Mouse (Mus musculus) neutrophil, adult 5-6 weeks (primary cell): ENCODE results near the gene Gm2000. TPM values are rescaled to one million over a fixed set of nuclear protein-coding genes. Genes with fewer than 3 reads are reported as not detected.
"Not testable (repeated sequence)": the region's sequence is repeated elsewhere in the genome, so short reads cannot be mapped to it uniquely, and the experiment has no call there.

ENCODE experiments used
- ATAC-seq: fragments of 151-379, 151-347 bp; 2 replicates; pipeline ENCODE4 v1.8.0; 2017; ENCODE audit warnings: mild to moderate bottlenecking, moderate TSS enrichment; ENCODE audit not compliant: insufficient number of reproducible peaks, poor library complexity, low FRiP score, severe bottlenecking; ENCODE audit errors: extremely low read depth
- total RNA-seq: library from RNA; stranded (forward); fragments of 200-1000 nt; gene quantifications from 2 replicates; pipeline ENCODE4 v1.2.3, GENCODE M21; 2017

Gm2000 gene
- 984 and 1,239 TPM in 2 replicates for total RNA-seq

DNA sequence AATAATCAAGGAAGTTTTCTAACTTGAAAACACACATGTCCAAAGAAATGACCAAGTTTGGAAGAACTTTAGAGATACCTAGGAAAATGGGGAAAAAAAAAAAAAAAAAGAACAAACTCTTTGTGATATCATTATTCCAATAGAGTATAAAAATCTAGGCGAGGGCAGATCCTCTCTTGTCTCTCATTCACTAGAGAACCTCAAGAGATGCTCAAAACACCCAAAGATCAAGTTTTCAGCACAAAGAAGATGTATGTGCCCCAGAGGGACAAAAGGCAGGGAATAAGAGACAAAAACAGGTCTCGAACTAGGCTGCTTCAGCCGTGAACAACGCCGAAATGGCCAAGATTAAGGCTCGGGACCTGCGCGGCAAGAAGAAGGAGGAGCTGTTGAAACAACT is at the start of gene Gm2000:
Gene Gm2000 (plus strand): TSS at position 301 of the 400 bp plus-strand sequence.
- no peak for ATAC-seq

GRCm38 (mm10) chr1:156323126-156323525 is 42.7 kb upstream of the Gm2000 start:
- no peak for ATAC-seq

DNA sequence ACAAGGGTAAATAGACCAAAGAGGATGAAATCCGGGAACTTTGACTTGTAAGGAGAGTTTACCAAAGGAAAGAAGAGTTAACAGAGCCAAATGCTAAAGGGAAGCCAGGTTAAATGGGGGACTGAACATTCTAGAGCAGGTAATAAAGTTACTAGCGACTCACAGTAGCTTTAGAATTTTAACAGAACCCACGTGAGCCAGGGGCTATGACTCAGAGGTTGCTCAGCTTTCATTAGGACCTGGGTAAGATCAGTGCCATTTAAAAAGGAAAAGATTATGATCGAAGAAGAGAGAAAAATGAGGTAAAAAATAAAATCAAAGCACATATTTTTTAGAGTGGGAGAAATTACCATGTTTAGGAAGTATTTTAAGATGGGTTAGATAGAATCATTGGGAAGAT is 25.0 kb upstream of the Gm2000 start:
- ATAC-seq = no peak

GRCm38 (mm10) chr1:156344433-156344832 is 21.4 kb upstream of the Gm2000 start:
- ATAC-seq = no peak

DNA sequence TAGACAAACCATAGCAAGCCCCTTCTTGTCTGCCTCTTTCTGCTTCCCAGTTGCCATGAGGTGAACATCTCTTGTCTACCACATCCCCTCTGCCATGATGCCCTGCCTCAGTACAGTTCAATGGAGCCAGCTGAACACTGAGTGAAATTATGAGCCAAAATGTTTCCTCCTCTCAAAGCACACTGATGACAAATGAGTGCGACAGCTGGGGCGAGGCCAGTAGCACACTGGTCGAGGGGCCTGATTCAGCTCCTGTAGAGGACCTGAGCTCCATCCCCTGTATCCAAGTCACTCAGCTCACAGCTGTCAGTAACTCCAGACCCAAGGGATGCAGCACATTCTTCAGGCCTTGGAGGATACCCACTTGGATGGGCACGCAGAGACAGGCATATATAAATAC is 20.2 kb upstream of the Gm2000 start:
- no peak for ATAC-seq

DNA sequence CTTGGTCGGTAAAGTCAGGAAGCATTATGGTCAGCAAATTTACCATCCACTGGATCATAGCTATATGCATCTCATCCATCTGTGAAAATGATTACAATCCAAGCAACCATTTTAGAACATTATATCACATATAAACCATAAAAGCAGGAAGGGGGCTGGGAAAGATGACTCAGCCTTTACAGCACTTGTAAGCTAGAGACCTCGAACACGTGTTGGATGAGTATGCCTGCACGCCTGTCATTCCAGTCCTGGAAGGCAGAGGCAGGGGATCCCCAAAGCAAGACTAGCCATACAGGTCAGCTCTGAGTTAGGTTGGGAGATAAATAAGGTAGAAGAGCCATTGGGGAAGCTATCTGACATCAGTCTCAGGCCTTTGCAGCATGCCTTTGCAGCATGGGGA is 16.8 kb upstream of the Gm2000 start:
- no peak for ATAC-seq

- ATAC-seq = no peak
Observed at GRCm38 (mm10) chr1:156350441-156350840, 15.4 kb upstream of the Gm2000 start.

DNA sequence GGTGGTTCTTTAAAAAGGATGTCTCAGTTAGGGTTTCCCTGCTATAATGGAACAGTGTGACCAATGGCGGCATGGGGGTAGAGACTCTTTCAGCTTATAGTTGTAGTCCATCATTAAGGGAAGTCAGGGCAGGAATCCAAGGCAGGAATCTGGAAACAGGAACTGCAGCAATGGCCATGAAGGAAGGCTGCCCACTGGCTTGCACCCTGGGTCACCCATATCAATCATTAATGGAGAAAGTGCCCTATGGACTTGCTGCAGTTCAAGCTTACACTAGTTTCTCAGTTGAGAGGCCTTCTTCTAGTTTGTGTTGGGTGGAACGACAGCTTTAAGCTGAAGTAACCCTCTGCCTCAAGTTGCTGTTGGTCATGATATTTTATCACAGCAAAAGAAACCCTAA is 13.4 kb upstream of the Gm2000 start:
- no peak for ATAC-seq

DNA sequence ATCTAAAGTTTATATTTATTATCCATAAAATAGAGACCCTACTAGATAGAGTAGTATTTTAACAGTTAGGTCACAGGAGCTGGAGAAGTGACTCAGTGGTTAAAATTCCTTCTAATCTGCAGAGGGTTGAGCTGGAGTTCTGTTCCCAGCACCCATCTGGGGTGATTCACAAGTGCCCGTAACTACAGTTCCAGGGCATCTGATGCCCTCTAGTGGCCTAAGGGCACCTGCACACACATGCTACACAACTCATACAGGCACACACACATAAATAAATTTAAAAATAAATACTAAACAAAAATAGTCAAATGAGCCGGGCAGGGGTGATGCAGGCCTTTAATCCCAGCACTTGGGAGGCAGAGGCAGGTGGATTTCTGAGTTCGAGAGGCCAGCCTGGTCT is 15.4 kb downstream of the Gm2000 start:
- no peak for ATAC-seq

GRCm38 (mm10) chr1:156386232-156386631 is 20.4 kb downstream of the Gm2000 start:
- no peak for ATAC-seq

- ATAC-seq = no peak
Observed at GRCm38 (mm10) chr1:156386880-156387279, 21.0 kb downstream of the Gm2000 start.

DNA sequence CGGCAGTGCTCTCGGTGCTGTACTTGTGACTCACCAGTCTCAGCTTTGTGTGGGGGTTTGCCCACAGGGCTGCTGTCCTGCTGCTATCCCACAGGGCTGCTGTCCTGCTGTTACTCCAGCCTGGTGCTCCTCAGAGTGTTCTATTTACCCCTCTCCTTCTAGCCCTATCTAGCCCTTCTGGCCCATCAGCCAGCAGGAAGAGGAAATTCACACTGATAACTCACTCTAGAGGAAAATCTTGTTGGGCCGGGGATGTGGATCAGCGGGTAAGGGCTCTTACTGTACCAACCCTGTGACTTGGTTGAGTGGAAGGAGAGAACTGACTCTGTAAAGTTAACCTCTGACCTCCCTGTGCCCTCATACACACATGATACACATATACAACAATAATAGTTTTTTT is 27.3 kb downstream of the Gm2000 start:
- ATAC-seq = no peak

GRCm38 (mm10) chr1:156400159-156400558 is 34.3 kb downstream of the Gm2000 start:
- ATAC-seq = not testable (repeated sequence)

- no peak for ATAC-seq
Observed at GRCm38 (mm10) chr1:156402491-156402890, 36.7 kb downstream of the Gm2000 start.

- no peak for ATAC-seq
Observed at GRCm38 (mm10) chr1:156403251-156403650, 37.4 kb downstream of the Gm2000 start.

GRCm38 (mm10) chr1:156408004-156408403 is 42.2 kb downstream of the Gm2000 start:
- no peak for ATAC-seq

DNA sequence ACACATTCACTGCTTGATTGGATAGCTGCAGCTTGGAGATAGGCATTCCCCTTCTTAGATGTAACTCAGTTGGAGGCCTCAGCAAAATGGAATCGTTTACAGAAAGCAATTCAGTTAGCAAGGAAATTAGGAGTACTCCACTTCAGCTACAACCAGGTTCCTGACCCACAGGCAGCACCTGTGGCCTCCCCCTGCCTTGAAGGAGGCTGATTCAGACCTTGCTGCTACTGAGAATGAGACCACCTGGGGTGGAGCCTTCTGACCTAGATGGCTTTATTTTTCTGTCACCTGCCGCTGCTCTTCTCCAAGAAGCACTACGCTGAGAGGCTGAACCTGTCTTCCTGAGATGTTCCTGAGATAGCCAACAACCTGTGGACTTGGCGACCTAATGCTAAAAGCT is 42.7 kb downstream of the Gm2000 start:
- ATAC-seq = no peak

Other genes starting within 250 kb of the Gm2000 start
- not detected in 2 replicates for gene Fam163a, start 161.0 kb upstream of the Gm2000 start, total RNA-seq
- gene Tdrd5, start 62.4 kb upstream of the Gm2000 start, total RNA-seq = 0.23 TPM in 1 of 2 replicates, not detected in the other
- 0.23 TPM in 1 of 2 replicates, not detected in the other for gene Nphs2, start 55.3 kb upstream of the Gm2000 start, total RNA-seq
- 1.2 and 1.7 TPM in 2 replicates for gene Axdnd1, start 55.1 kb downstream of the Gm2000 start, total RNA-seq
- 80.2 and 105 TPM in 2 replicates for gene Soat1, start 108.3 kb downstream of the Gm2000 start, total RNA-seq
- 10.1 and 10.4 TPM in 2 replicates for gene Gm10031, start 158.0 kb downstream of the Gm2000 start, total RNA-seq
- 25.8 and 28.6 TPM in 2 replicates for gene Abl2, start 192.7 kb downstream of the Gm2000 start, total RNA-seq